Mouse (Mus musculus) testis, postnatal 10 days (tissue): ENCODE data around the gene Tm7sf2.

Experiments used
- DNase-seq: peaks from one replicate; pipeline ENCODE4 v3.0.0; 2021; ENCODE audit warnings: low spot score

Tm7sf2 gene

GRCm38 (mm10) chr19:6067724-6068415 is at the start of gene Tm7sf2:
Tm7sf2 (minus strand) TSS chr19:6068373.
- DNase-seq: peak; percentile 89

- no peak for DNase-seq
These were observed 49.3 kb upstream of the Tm7sf2 start for GRCm38 (mm10) chr19:6117346-6117985.

GRCm38 (mm10) chr19:6116113-6116850 is 48.1 kb upstream of the Tm7sf2 start:
- no peak for DNase-seq

GRCm38 (mm10) chr19:6113116-6113515 is 44.9 kb upstream of the Tm7sf2 start:
- DNase-seq: peak; percentile 40

- DNase-seq: no peak
These were observed 37.4 kb upstream of the Tm7sf2 start, which contains the start of gene Naaladl1 for GRCm38 (mm10) chr19:6105586-6105985. Naaladl1 (plus strand) TSS chr19:6105782.

- DNase-seq: no peak
These were observed 36.3 kb upstream of the Tm7sf2 start for GRCm38 (mm10) chr19:6104476-6104875.

GRCm38 (mm10) chr19:6102169-6102853 is 34.1 kb upstream of the Tm7sf2 start:
- no peak for DNase-seq

GRCm38 (mm10) chr19:6101186-6101585 is 33.0 kb upstream of the Tm7sf2 start:
- DNase-seq: no peak

- no peak for DNase-seq
These were observed 29.7 kb upstream of the Tm7sf2 start for GRCm38 (mm10) chr19:6097847-6098246.

GRCm38 (mm10) chr19:6094119-6094518 is 25.9 kb upstream of the Tm7sf2 start, which contains the start of gene AC131692.1:
AC131692.1 (plus strand) TSS chr19:6094419.
- no peak for DNase-seq

GRCm38 (mm10) chr19:6088841-6089240 is 20.7 kb upstream of the Tm7sf2 start:
- no peak for DNase-seq

- DNase-seq: peak; percentile 67
These were observed 17.3 kb upstream of the Tm7sf2 start for GRCm38 (mm10) chr19:6085417-6085879.

- peak; percentile 95 for DNase-seq
These were observed 16.5 kb upstream of the Tm7sf2 start, which contains the start of the genes Zfpl1 and Cdca5 for GRCm38 (mm10) chr19:6084478-6085248. Zfpl1 (minus strand) TSS chr19:6084956. Cdca5 (plus strand) TSS chr19:6084983.

- DNase-seq: no peak
These were observed 14.0 kb upstream of the Tm7sf2 start, which contains the start of gene Gm28374 for GRCm38 (mm10) chr19:6082156-6082555. Gm28374 (minus strand) TSS chr19:6082256.

GRCm38 (mm10) chr19:6079983-6080480 is 11.9 kb upstream of the Tm7sf2 start, which contains the start of gene Tmem262:
Tmem262 (plus strand) TSS chr19:6080033.
- no peak for DNase-seq

- DNase-seq: peak; percentile 84
These were observed 8.6 kb upstream of the Tm7sf2 start, which contains the start of gene Vps51 for GRCm38 (mm10) chr19:6076564-6077393. Vps51 (minus strand) TSS chr19:6077231.

GRCm38 (mm10) chr19:6073889-6074288 is 5.7 kb upstream of the Tm7sf2 start:
- no peak for DNase-seq

- DNase-seq: no peak
These were observed 3.1 kb upstream of the Tm7sf2 start for GRCm38 (mm10) chr19:6071261-6071660.

- DNase-seq: no peak
These were observed 2.5 kb upstream of the Tm7sf2 start for GRCm38 (mm10) chr19:6070571-6071250.
